Mouse (Mus musculus) cerebellum, postnatal 14 days (tissue): ENCODE measurements around the gene Zyx.

Experiments
- DNase-seq, 2 experiments: peaks; one replicate each; pipeline ENCODE4 v3.0.0; 2021; ENCODE audit warnings: mixed read lengths in 2 of 2

Zyx gene

GRCm38 (mm10) chr6:42370630-42371363 is 21.4 kb downstream of the Zyx start:
- DNase-seq, result no peak

GRCm38 (mm10) chr6:42372001-42372400 is 22.6 kb downstream of the Zyx start:
- no peak for DNase-seq

- no peak for DNase-seq
These were observed 23.0 kb downstream of the Zyx start for GRCm38 (mm10) chr6:42372421-42372815.

GRCm38 (mm10) chr6:42372816-42373547 is 23.6 kb downstream of the Zyx start, which contains the start of gene Epha1:
Gene Epha1 (minus strand): TSS chr6:42373268.
- DNase-seq, result peak; percentile 72 to 77

- DNase-seq, result no peak
These were observed 24.4 kb downstream of the Zyx start for GRCm38 (mm10) chr6:42373669-42374430.

- DNase-seq, result no peak
These were observed 25.3 kb downstream of the Zyx start for GRCm38 (mm10) chr6:42374701-42375100.

- DNase-seq, result no peak
These were observed 25.7 kb downstream of the Zyx start for GRCm38 (mm10) chr6:42375131-42375530.

GRCm38 (mm10) chr6:42376016-42376415 is 26.6 kb downstream of the Zyx start:
- no peak for DNase-seq

GRCm38 (mm10) chr6:42376504-42377019 is 27.1 kb downstream of the Zyx start:
- DNase-seq, result no peak

- DNase-seq, result no peak
These were observed 27.9 kb downstream of the Zyx start for GRCm38 (mm10) chr6:42377280-42377679.

- DNase-seq, result no peak
These were observed 30.1 kb downstream of the Zyx start for GRCm38 (mm10) chr6:42379551-42379950.

- DNase-seq, result peak; percentile 66 to 69
These were observed 31.1 kb downstream of the Zyx start for GRCm38 (mm10) chr6:42380416-42381144.

GRCm38 (mm10) chr6:42381221-42381620 is 31.8 kb downstream of the Zyx start:
- DNase-seq, result no peak

- DNase-seq, result no peak
These were observed 32.5 kb downstream of the Zyx start for GRCm38 (mm10) chr6:42381916-42382381.

- no peak for DNase-seq
These were observed 33.9 kb downstream of the Zyx start for GRCm38 (mm10) chr6:42383360-42383759.

- no peak for DNase-seq
These were observed 36.2 kb downstream of the Zyx start for GRCm38 (mm10) chr6:42385635-42386034.

GRCm38 (mm10) chr6:42391796-42392330 is 42.4 kb downstream of the Zyx start:
- no peak for DNase-seq

- DNase-seq, result peak; percentile 45 to 61
These were observed 46.8 kb downstream of the Zyx start for GRCm38 (mm10) chr6:42395960-42396809.

- DNase-seq, result no peak
These were observed 47.7 kb downstream of the Zyx start for GRCm38 (mm10) chr6:42397041-42397657.

GRCm38 (mm10) chr6:42398285-42398684 is 48.9 kb downstream of the Zyx start:
- DNase-seq, result no peak

- DNase-seq, result no peak
These were observed 49.6 kb downstream of the Zyx start for GRCm38 (mm10) chr6:42398998-42399397.
